Mouse (Mus musculus): ENCODE data around the gene Sh3d21. TPM values are rescaled to one million over a fixed set of nuclear protein-coding genes. Genes with fewer than 3 reads are reported as not detected.

The Sh3d21 gene
- polyA plus RNA-seq, 1 experiment from 2014 or later = 1.5 TPM

GRCm38 (mm10) chr4:126132636-126133264 lies 30.5 kb downstream of the Sh3d21 start:
- H3K27me3 ChIP-seq (ENCODE audit: poor library complexity, severe bottlenecking) = no peaks in the 10 kb centered on the region
- no peaks in the 10 kb centered on the region for H3K9me3 ChIP-seq
- H3K27ac ChIP-seq = peak overlapping the region; percentile 25
- no peak for DNase-seq (ENCODE audit: extremely low spot score, low spot score)
- no peak overlapping the region for H3K4me3 ChIP-seq
- H3K36me3 ChIP-seq (replicated peaks) = peaks cover 88% of the 10 kb centered on the region
- 79% methylated on average over 6 of the region's 6 CpGs for WGBS
- H3K4me1 ChIP-seq = peaks cover 36% of the 10 kb centered on the region

GRCm38 (mm10) chr4:126131290-126132121 lies 31.8 kb downstream of the Sh3d21 start:
- no peak overlapping the region for H3K4me3 ChIP-seq
- WGBS = 68% methylated on average over 10 of the region's 10 CpGs
- peak overlapping the region; percentile 25 for H3K27ac ChIP-seq
- peaks cover 38% of the 10 kb centered on the region for H3K4me1 ChIP-seq
- H3K36me3 ChIP-seq (replicated peaks) = peaks cover 90% of the 10 kb centered on the region
- H3K9me3 ChIP-seq = no peaks in the 10 kb centered on the region
- no peak for DNase-seq (ENCODE audit: extremely low spot score, low spot score)
- no peaks in the 10 kb centered on the region for H3K27me3 ChIP-seq (ENCODE audit: poor library complexity, severe bottlenecking)

GRCm38 (mm10) chr4:126130502-126130901 lies 32.8 kb downstream of the Sh3d21 start:
- H3K27ac ChIP-seq = peak overlapping the region; percentile 30; the same call in 1 of the 2 replicates
- H3K4me1 ChIP-seq = peaks cover 39% of the 10 kb centered on the region
- no peak for DNase-seq (ENCODE audit: extremely low spot score, low spot score)
- H3K27me3 ChIP-seq (ENCODE audit: poor library complexity, severe bottlenecking) = no peaks in the 10 kb centered on the region
- peaks cover 90% of the 10 kb centered on the region for H3K36me3 ChIP-seq (replicated peaks)
- no peak overlapping the region for H3K4me3 ChIP-seq
- WGBS = 75% methylated on average over 11 of the region's 11 CpGs
- H3K9me3 ChIP-seq = no peaks in the 10 kb centered on the region

- peaks cover 77% of the 10 kb centered on the region for H3K36me3 ChIP-seq (replicated peaks)
Observed at GRCm38 (mm10) chr4:126123309-126124040, 39.8 kb downstream of the Sh3d21 start.

GRCm38 (mm10) chr4:126120506-126120905 lies 42.8 kb downstream of the Sh3d21 start:
- H3K27ac ChIP-seq = no peak overlapping the region
- H3K27me3 ChIP-seq (ENCODE audit: poor library complexity, severe bottlenecking) = no peaks in the 10 kb centered on the region
- DNase-seq (ENCODE audit: extremely low spot score, low spot score) = no peak
- H3K4me3 ChIP-seq = no peak overlapping the region
- peaks cover 7% of the 10 kb centered on the region for H3K4me1 ChIP-seq
- H3K36me3 ChIP-seq (replicated peaks) = peaks cover 58% of the 10 kb centered on the region
- H3K9me3 ChIP-seq = peaks cover 14% of the 10 kb centered on the region
- WGBS = 98% methylated on average over 2 of the region's 2 CpGs

More at GRCm38 (mm10) chr4:126123309-126124040, 39.8 kb downstream of the Sh3d21 start:
- no peak overlapping the region for H3K27ac ChIP-seq
- no peak for DNase-seq (ENCODE audit: extremely low spot score, low spot score)
- no peak overlapping the region for H3K4me3 ChIP-seq
- peaks cover 4% of the 10 kb centered on the region; the same call in 1 of the 2 replicates for H3K4me1 ChIP-seq
- WGBS = 92% methylated on average over 10 of the region's 10 CpGs
- H3K9me3 ChIP-seq = peaks cover 14% of the 10 kb centered on the region
- no peaks in the 10 kb centered on the region for H3K27me3 ChIP-seq (ENCODE audit: poor library complexity, severe bottlenecking)

- 90% methylated on average over 5 of the region's 5 CpGs for WGBS
- Histone ChIP-seq H3K36me3 (replicated peaks) (peaks cover 54% of the 10 kb centered on the region), H3K27ac (no peak overlapping the region), H3K27me3 (ENCODE audit: poor library complexity, severe bottlenecking) (no peaks in the 10 kb centered on the region), H3K4me3 (no peak overlapping the region), H3K4me1 (peaks cover 7% of the 10 kb centered on the region), H3K9me3 (peaks cover 14% of the 10 kb centered on the region)
- DNase-seq (ENCODE audit: extremely low spot score, low spot score) = no peak
Observed at GRCm38 (mm10) chr4:126120052-126120451, 43.2 kb downstream of the Sh3d21 start.

GRCm38 (mm10) chr4:126119051-126119450 lies 44.2 kb downstream of the Sh3d21 start:
- no peak overlapping the region for H3K27ac ChIP-seq
- peaks cover 45% of the 10 kb centered on the region for H3K36me3 ChIP-seq (replicated peaks)
- WGBS = 82% methylated on average over 1 of the region's 1 CpGs
- peaks cover 7% of the 10 kb centered on the region for H3K4me1 ChIP-seq
- DNase-seq (ENCODE audit: extremely low spot score, low spot score) = no peak
- no peak overlapping the region for H3K4me3 ChIP-seq
- H3K9me3 ChIP-seq = peaks cover 14% of the 10 kb centered on the region
- no peaks in the 10 kb centered on the region for H3K27me3 ChIP-seq (ENCODE audit: poor library complexity, severe bottlenecking)

GRCm38 (mm10) chr4:126118651-126119050 lies 44.6 kb downstream of the Sh3d21 start:
- peaks cover 42% of the 10 kb centered on the region for H3K36me3 ChIP-seq (replicated peaks)
- no peak for DNase-seq (ENCODE audit: extremely low spot score, low spot score)
- H3K4me3 ChIP-seq = no peak overlapping the region
- H3K9me3 ChIP-seq = peaks cover 14% of the 10 kb centered on the region
- no peaks in the 10 kb centered on the region for H3K27me3 ChIP-seq (ENCODE audit: poor library complexity, severe bottlenecking)
- 96% methylated on average over 4 of the region's 4 CpGs for WGBS
- peaks cover 11% of the 10 kb centered on the region for H3K4me1 ChIP-seq
- no peak overlapping the region for H3K27ac ChIP-seq

GRCm38 (mm10) chr4:126117116-126117515 lies 46.2 kb downstream of the Sh3d21 start:
- Histone ChIP-seq H3K4me1 (peaks cover 15% of the 10 kb centered on the region), H3K9me3 (peaks cover 12% of the 10 kb centered on the region), H3K27ac (no peak overlapping the region), H3K4me3 (no peak overlapping the region), H3K27me3 (ENCODE audit: poor library complexity, severe bottlenecking) (no peaks in the 10 kb centered on the region), H3K36me3 (replicated peaks) (peaks cover 36% of the 10 kb centered on the region)
- WGBS = 89% methylated on average over 8 of the region's 8 CpGs
- no peak for DNase-seq (ENCODE audit: extremely low spot score, low spot score)

- Histone ChIP-seq H3K9me3 (peaks cover under 1% of the 10 kb centered on the region; the same call in 1 of the 2 replicates), H3K27me3 (ENCODE audit: poor library complexity, severe bottlenecking) (no peaks in the 10 kb centered on the region), H3K27ac (no peak overlapping the region), H3K4me1 (peaks cover 23% of the 10 kb centered on the region), H3K4me3 (no peak overlapping the region), H3K36me3 (replicated peaks) (peaks cover 25% of the 10 kb centered on the region)
- WGBS = 82% methylated on average over 6 of the region's 6 CpGs
- no peak for DNase-seq (ENCODE audit: extremely low spot score, low spot score)
Observed at GRCm38 (mm10) chr4:126115871-126116521, 47.3 kb downstream of the Sh3d21 start.

GRCm38 (mm10) chr4:126115411-126115810 lies 47.9 kb downstream of the Sh3d21 start:
- Histone ChIP-seq H3K4me3 (no peak overlapping the region), H3K36me3 (replicated peaks) (peaks cover 20% of the 10 kb centered on the region), H3K27ac (no peak overlapping the region), H3K9me3 (no peaks in the 10 kb centered on the region), H3K4me1 (peaks cover 29% of the 10 kb centered on the region), H3K27me3 (ENCODE audit: poor library complexity, severe bottlenecking) (no peaks in the 10 kb centered on the region)
- no peak for DNase-seq (ENCODE audit: extremely low spot score, low spot score)
- WGBS = 90% methylated on average over 9 of the region's 9 CpGs

- H3K9me3 ChIP-seq = no peaks in the 10 kb centered on the region
- H3K27me3 ChIP-seq (ENCODE audit: poor library complexity, severe bottlenecking) = no peaks in the 10 kb centered on the region
- peak; percentile 47 for DNase-seq (ENCODE audit: extremely low spot score, low spot score)
- no peak overlapping the region for H3K4me3 ChIP-seq
- WGBS = 26% methylated on average over 6 of the region's 6 CpGs
- H3K4me1 ChIP-seq = peaks cover 38% of the 10 kb centered on the region
- H3K27ac ChIP-seq = no peak overlapping the region
- peaks cover 15% of the 10 kb centered on the region for H3K36me3 ChIP-seq (replicated peaks)
Observed at GRCm38 (mm10) chr4:126113943-126114342, 49.3 kb downstream of the Sh3d21 start.

Data from forebrain, embryonic 10.5 days (tissue).